In genomic region chr15:102524892-102525485, GRCm38 (mm10) we compare ENCODE assay signal across 8 mouse cellular contexts. TPM values are rescaled to one million over a fixed set of nuclear protein-coding genes. Genes with fewer than 3 reads are reported as not detected.
A peak's percentile ranks its signal among the peaks of the same experiment; 100 is the strongest.
DNase-seq lines count a peak whose midpoint lies in the region; ATAC-seq and TF ChIP-seq lines count a peak whose summit lies in the region.

Npff (minus strand) TSS chr15:102524942.

- no peaks in the 10 kb centered on the region for H3K9me3 ChIP-seq in liver, embryonic 11.5 days (ENCODE audit: control insufficient read depth, low read length)
- no peaks in the 10 kb centered on the region for H3K9me3 ChIP-seq in neural tube, embryonic 13.5 days

- DNase-seq in CD4-positive helper T cell, adult 2 months (ENCODE audit: low read depth, low spot score): peak; percentile 75
- no peak for DNase-seq in Patski (ENCODE audit: low read depth, low spot score)
- peak; percentile 90 to 93 for DNase-seq in cerebellum, postnatal 10 days
- DNase-seq in frontal cortex, postnatal 25 days (ENCODE audit: low spot score in 2 of 2): peak; percentile 71 to 76
- DNase-seq in kidney, adult 9 months: peak; percentile 74
- no peak for DNase-seq in liver, embryonic 11.5 days (ENCODE audit: low spot score)
- DNase-seq in thymus, postnatal 14 days: peak; percentile 78

- no peak within 1 kb of the TSS for H3K4me3 ChIP-seq in liver, embryonic 11.5 days (ENCODE audit: low read depth, low read length)
- no peak within 1 kb of the TSS for H3K4me3 ChIP-seq in neural tube, embryonic 13.5 days

- WGBS in liver, embryonic 11.5 days: 14% methylated on average over 3 of the region's 3 CpGs
- 4% methylated on average over 3 of the region's 3 CpGs for WGBS in neural tube, embryonic 13.5 days

- in situ Hi-C loops in Patski (cut with MboI; ENCODE audit: low pct_unique_long_range_greater_than_20kb): no loop called here

- ATAC-seq in Patski: peak; percentile 40
- 0 out of 2 replicates have a peak, but pooled peaks have one; percentile 37 for ATAC-seq in liver, embryonic 11.5 days (replicated peaks; ENCODE audit: low FRiP score)
- ATAC-seq in neural tube, embryonic 13.5 days (ENCODE audit: low read depth): peak; percentile 26; the same call in 1 of the 2 replicates

- H3K4me1 ChIP-seq in liver, embryonic 11.5 days (replicated peaks; ENCODE audit: control insufficient read depth, insufficient read depth, low read length): peaks cover 12% of the 10 kb centered on the region
- peaks cover 27% of the 10 kb centered on the region for H3K4me1 ChIP-seq in neural tube, embryonic 13.5 days (replicated peaks)

- no peaks in the 10 kb centered on the region for H3K27me3 ChIP-seq in Patski
- no peaks in the 10 kb centered on the region for H3K27me3 ChIP-seq in liver, embryonic 11.5 days (replicated peaks; ENCODE audit: control insufficient read depth, insufficient read depth, low read length)
- H3K27me3 ChIP-seq in neural tube, embryonic 13.5 days: no peaks in the 10 kb centered on the region

- TF ChIP-seq CTCF in Patski (IDR thresholded peaks at IDR 0.05): no peak

- H3K4me2 ChIP-seq in liver, embryonic 11.5 days: no peak within 1 kb of the TSS
- peak within 1 kb of the TSS; percentile 20 for H3K4me2 ChIP-seq in neural tube, embryonic 13.5 days

- no peak within 1 kb of the TSS for H3K9ac ChIP-seq in liver, embryonic 11.5 days (ENCODE audit: low read depth, low read length)
- H3K9ac ChIP-seq in neural tube, embryonic 13.5 days: peak within 1 kb of the TSS; percentile 35

- H3K27ac ChIP-seq in liver, embryonic 11.5 days (ENCODE audit: low read depth, low read length): no peak within 1 kb of the TSS
- peak within 1 kb of the TSS; percentile 67 for H3K27ac ChIP-seq in neural tube, embryonic 13.5 days (replicated peaks)

- H3K36me3 ChIP-seq in liver, embryonic 11.5 days (ENCODE audit: control insufficient read depth, insufficient read depth, low read length): peaks cover 20% of the 10 kb centered on the region
- peaks cover 63% of the 10 kb centered on the region for H3K36me3 ChIP-seq in neural tube, embryonic 13.5 days

- POLR2A ChIA-PET in Patski (lab: Charles Lee): interaction anchor here (0.6 to 1.1 kb wide), 5 partner anchors 11 to 102 kb away, joined by 3 to 7 read pairs (median 3); no protein-coding TSS in a partner anchor

- CTCF ChIA-PET in Patski (lab: Charles Lee): interaction anchor here (0.7 to 2.0 kb wide), 18 partner anchors 8 to 143 kb away, joined by 3 to 12 read pairs (median 4); partner anchors contain the start of genes Gm10337, Map3k12 and Pcbp2

RNA-seq across cellular contexts. Expression of gene Npff, which starts in this region (rescaled TPM):
- 0.83 TPM for polyA plus RNA-seq in Patski (2021)
- polyA plus RNA-seq in liver, embryonic 11.5 days (2014; fragmentation: Nextera tagmentation; extraction: Ambion mirVana): 0.86 and 1.2 TPM in 2 replicates
- 7.3 and 13.3 TPM in 2 replicates for polyA plus RNA-seq in neural tube, embryonic 13.5 days (2015; fragmentation: Nextera tagmentation; extraction: Ambion mirVana)

Comparison
In these comparisons a context has a peak if more than half of its experiments do, and no peak if none do; other contexts are left out.
1. Peak in ATAC-seq in Patski; RNA of the gene not detected or under 1 TPM.
2. DNase-seq: peak in CD4-positive helper T cell, adult 2 months (single experiment), cerebellum, postnatal 10 days (2 of 2), frontal cortex, postnatal 25 days (2 of 2), kidney, adult 9 months (single experiment) and thymus, postnatal 14 days (single experiment); none in Patski (single experiment) and liver, embryonic 11.5 days (single experiment).
3. Peak in every context shown above with its lines, with median percentiles within 50 percentile points of each other: ATAC-seq.